18 mouse cellular contexts compared by ENCODE assay signal in the genomic region with DNA sequence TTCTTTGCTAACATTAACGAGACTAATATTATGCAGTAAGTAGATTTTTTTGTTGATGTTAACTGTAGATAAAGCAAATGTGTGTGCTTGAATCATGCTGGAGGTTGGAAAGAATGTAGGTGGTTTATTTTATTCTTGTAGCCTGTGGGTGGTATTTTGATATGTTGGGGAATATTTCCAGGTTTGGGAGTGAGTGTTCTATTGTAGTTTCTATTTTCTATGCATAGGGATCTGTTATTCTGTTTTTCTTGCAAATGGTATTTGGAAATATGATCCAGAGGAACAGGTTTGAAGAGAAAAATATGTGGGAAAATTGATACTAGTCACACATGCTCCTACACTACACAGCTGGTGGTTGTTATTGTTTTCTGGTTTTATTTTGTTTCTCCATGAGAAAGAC.
"Had no signal": no experiment of that assay in that cellular context is flagged by ENCODE, and none has a peak within 500 bp of the region (broad histone marks: within the 10 kb centered on the region; RNA-seq: fewer than 3 reads in every experiment).

No protein-coding gene starts in this region.

- H3K27ac ChIP-seq: midbrain, embryonic 10.5 days; midbrain, embryonic 13.5 days; midbrain, embryonic 15.5 days; neural tube, embryonic 13.5 days; neural tube, embryonic 15.5 days had no signal

- DNase-seq: lung, adult 18-20 months; lung, embryonic 14.5 days; lung, postnatal 10 days; lung, postnatal 4 days; retina, postnatal 1 day; right cerebral cortex, adult 18-20 months; right cerebral cortex, postnatal 25 days; right cerebral cortex, postnatal 4 days; spleen, adult 18-20 months; thymus, adult 2 months; thymus, postnatal 25 days; thymus, postnatal 4 days had no signal

- H3K27me3 ChIP-seq: midbrain, embryonic 13.5 days; midbrain, embryonic 15.5 days; neural tube, embryonic 13.5 days; neural tube, embryonic 15.5 days had no signal

- H3K9me3 ChIP-seq: midbrain, embryonic 10.5 days; midbrain, embryonic 13.5 days; midbrain, embryonic 15.5 days; neural tube, embryonic 13.5 days; neural tube, embryonic 15.5 days had no signal

- H3K9ac ChIP-seq: lung, embryonic 14.5 days; midbrain, embryonic 13.5 days; midbrain, embryonic 15.5 days; neural tube, embryonic 13.5 days; neural tube, embryonic 15.5 days had no signal

- ATAC-seq: midbrain, embryonic 13.5 days; midbrain, embryonic 15.5 days had no signal

- H3K4me3 ChIP-seq: midbrain, embryonic 10.5 days; midbrain, embryonic 13.5 days; midbrain, embryonic 15.5 days; myocyte; neural tube, embryonic 13.5 days; neural tube, embryonic 15.5 days had no signal

- H3K36me3 ChIP-seq: midbrain, embryonic 10.5 days; midbrain, embryonic 13.5 days; midbrain, embryonic 15.5 days; neural tube, embryonic 13.5 days; neural tube, embryonic 15.5 days had no signal

- H3K4me1 ChIP-seq: midbrain, embryonic 10.5 days; midbrain, embryonic 13.5 days; midbrain, embryonic 15.5 days; neural tube, embryonic 13.5 days; neural tube, embryonic 15.5 days had no signal

- H3K4me2 ChIP-seq: lung, embryonic 14.5 days; midbrain, embryonic 13.5 days; midbrain, embryonic 15.5 days; neural tube, embryonic 13.5 days; neural tube, embryonic 15.5 days had no signal
